Mouse (Mus musculus): ENCODE measurements around the gene Iqsec1. TPM values are rescaled to one million over a fixed set of nuclear protein-coding genes. Genes with fewer than 3 reads are reported as not detected.

Iqsec1 gene
- 2.6 and 3.0 TPM in 2 replicates for polyA plus RNA-seq (2015; fragmentation: Nextera tagmentation; extraction: Ambion mirVana)

GRCm38 (mm10) chr6:90988648-90989317 lies at the start of gene Iqsec1:
Gene Iqsec1 (minus strand): TSS chr6:90988685.
- peak within 1 kb of the TSS; percentile 82 for H3K27ac ChIP-seq (replicated peaks)
- H3K36me3 ChIP-seq (replicated peaks) = no peaks in the 10 kb centered on the region
- peaks cover 47% of the 10 kb centered on the region for H3K27me3 ChIP-seq
- H3K4me3 ChIP-seq (replicated peaks) = peak within 1 kb of the TSS; percentile 73
- H3K4me1 ChIP-seq (replicated peaks) = peaks cover 64% of the 10 kb centered on the region
- ATAC-seq (ENCODE audit: insufficient read depth) = peak; percentile 91
- peak within 1 kb of the TSS; percentile 62 for H3K9ac ChIP-seq
- whole genome bisulfite sequencing (ENCODE audit: insufficient replicate concordance) = under 1% methylated on average over 39 of the region's 39 CpGs
- peak within 1 kb of the TSS; percentile 100 for H3K4me2 ChIP-seq
- H3K9me3 ChIP-seq (replicated peaks) = no peaks in the 10 kb centered on the region

- no peak overlapping the region for H3K27ac ChIP-seq (replicated peaks)
- no peaks in the 10 kb centered on the region for H3K9me3 ChIP-seq (replicated peaks)
- no peaks in the 10 kb centered on the region for H3K27me3 ChIP-seq
- 91% methylated on average over 5 of the region's 5 CpGs for WGBS (ENCODE audit: insufficient replicate concordance)
- peaks cover 99% of the 10 kb centered on the region for H3K36me3 ChIP-seq (replicated peaks)
- no peak for ATAC-seq (ENCODE audit: insufficient read depth)
- H3K9ac ChIP-seq = no peak overlapping the region
- no peak overlapping the region for H3K4me3 ChIP-seq (replicated peaks)
- no peak overlapping the region for H3K4me2 ChIP-seq
- H3K4me1 ChIP-seq (replicated peaks) = no peaks in the 10 kb centered on the region
These were observed 39.8 kb upstream of the Iqsec1 start for GRCm38 (mm10) chr6:91028256-91028655.

GRCm38 (mm10) chr6:91020810-91021209 lies 32.3 kb upstream of the Iqsec1 start:
- no peak overlapping the region for H3K4me2 ChIP-seq
- no peak overlapping the region for H3K27ac ChIP-seq (replicated peaks)
- H3K9me3 ChIP-seq (replicated peaks) = no peaks in the 10 kb centered on the region
- WGBS (ENCODE audit: insufficient replicate concordance) = 88% methylated on average over 7 of the region's 7 CpGs
- ATAC-seq (ENCODE audit: insufficient read depth) = no peak
- no peak overlapping the region for H3K9ac ChIP-seq
- H3K36me3 ChIP-seq (replicated peaks) = peaks cover 93% of the 10 kb centered on the region
- no peaks in the 10 kb centered on the region for H3K27me3 ChIP-seq
- H3K4me3 ChIP-seq (replicated peaks) = no peak overlapping the region
- H3K4me1 ChIP-seq (replicated peaks) = no peaks in the 10 kb centered on the region

GRCm38 (mm10) chr6:91016600-91017230 lies 28.2 kb upstream of the Iqsec1 start:
- H3K4me1 ChIP-seq (replicated peaks) = no peaks in the 10 kb centered on the region
- H3K4me3 ChIP-seq (replicated peaks) = no peak overlapping the region
- no peaks in the 10 kb centered on the region for H3K27me3 ChIP-seq
- 80% methylated on average over 7 of the region's 7 CpGs for WGBS (ENCODE audit: insufficient replicate concordance)
- no peak overlapping the region for H3K27ac ChIP-seq (replicated peaks)
- no peak overlapping the region for H3K9ac ChIP-seq
- H3K9me3 ChIP-seq (replicated peaks) = no peaks in the 10 kb centered on the region
- no peak overlapping the region for H3K4me2 ChIP-seq
- ATAC-seq (ENCODE audit: insufficient read depth) = no peak
- peaks cover 91% of the 10 kb centered on the region for H3K36me3 ChIP-seq (replicated peaks)

DNA sequence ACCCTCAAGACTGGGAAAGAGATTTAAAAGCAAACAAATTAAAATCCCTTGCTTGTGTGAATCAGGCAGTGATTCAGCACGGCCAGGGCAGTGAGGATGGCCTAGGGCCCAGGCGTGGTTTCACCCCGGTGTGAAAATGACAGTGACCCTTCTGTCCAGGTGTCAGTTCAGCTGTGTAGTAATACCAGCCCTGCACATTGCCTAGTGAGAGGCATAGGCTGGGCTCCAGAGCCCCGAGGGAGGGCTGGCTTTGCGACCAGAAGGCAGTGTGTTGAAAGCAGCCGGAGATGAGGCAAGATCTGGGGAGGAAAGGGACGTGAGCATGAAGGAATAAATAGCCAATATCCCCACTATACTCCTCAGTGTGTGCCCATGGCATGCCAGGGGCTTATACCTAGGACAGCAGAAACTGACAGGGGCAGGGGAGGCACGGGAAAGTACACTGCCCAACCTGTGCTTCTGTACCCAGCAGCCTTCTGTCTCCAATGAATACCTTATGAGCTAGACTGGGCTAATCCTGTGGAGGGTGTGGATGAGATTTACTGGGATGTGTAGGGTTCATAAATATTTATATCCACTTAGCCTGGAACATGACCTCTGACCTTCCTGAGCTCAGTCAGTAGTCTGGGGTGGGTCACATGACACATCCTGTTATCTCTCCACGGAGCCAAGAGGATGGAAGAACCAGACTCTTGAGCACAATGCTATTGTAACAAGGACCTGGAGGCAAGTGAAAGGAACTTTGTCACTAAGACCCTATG lies 25.9 kb upstream of the Iqsec1 start:
- no peak for ATAC-seq (ENCODE audit: insufficient read depth)
- Histone ChIP-seq H3K9me3 (replicated peaks) (no peaks in the 10 kb centered on the region), H3K27me3 (no peaks in the 10 kb centered on the region), H3K36me3 (replicated peaks) (peaks cover 71% of the 10 kb centered on the region), H3K9ac (no peak overlapping the region), H3K27ac (replicated peaks) (no peak overlapping the region), H3K4me3 (replicated peaks) (no peak overlapping the region), H3K4me1 (replicated peaks) (peaks cover under 1% of the 10 kb centered on the region; the same call in 1 of the 2 replicates), H3K4me2 (no peak overlapping the region)
- WGBS (ENCODE audit: insufficient replicate concordance) = 79% methylated on average over 9 of the region's 9 CpGs

DNA sequence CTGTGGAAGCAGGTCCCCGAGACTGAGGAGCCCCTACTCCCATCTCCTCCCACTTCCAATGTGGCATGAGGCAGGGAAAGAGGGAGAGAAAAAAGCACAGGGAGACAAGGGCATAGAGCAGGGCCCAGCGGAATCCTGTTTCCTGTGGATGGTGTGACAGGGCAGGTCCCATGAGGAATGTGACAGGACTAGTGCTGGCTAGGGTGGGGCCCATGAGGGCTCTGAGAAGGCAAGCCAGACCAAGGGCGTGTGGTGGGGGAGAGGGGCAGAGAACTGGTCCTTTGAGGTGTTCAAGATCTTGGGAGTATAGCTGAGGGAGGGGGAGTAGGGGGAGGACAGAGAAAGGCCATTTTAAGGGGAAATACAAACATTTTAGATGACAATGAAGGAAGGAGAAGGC lies 24.0 kb upstream of the Iqsec1 start:
- 75% methylated on average over 3 of the region's 3 CpGs for WGBS (ENCODE audit: insufficient replicate concordance)
- no peak overlapping the region for H3K4me3 ChIP-seq (replicated peaks)
- H3K4me1 ChIP-seq (replicated peaks) = peaks cover 20% of the 10 kb centered on the region
- no peak overlapping the region for H3K4me2 ChIP-seq
- H3K36me3 ChIP-seq (replicated peaks) = peaks cover 53% of the 10 kb centered on the region
- H3K9me3 ChIP-seq (replicated peaks) = no peaks in the 10 kb centered on the region
- no peak for ATAC-seq (ENCODE audit: insufficient read depth)
- no peak overlapping the region for H3K27ac ChIP-seq (replicated peaks)
- H3K9ac ChIP-seq = no peak overlapping the region
- no peaks in the 10 kb centered on the region for H3K27me3 ChIP-seq

DNA sequence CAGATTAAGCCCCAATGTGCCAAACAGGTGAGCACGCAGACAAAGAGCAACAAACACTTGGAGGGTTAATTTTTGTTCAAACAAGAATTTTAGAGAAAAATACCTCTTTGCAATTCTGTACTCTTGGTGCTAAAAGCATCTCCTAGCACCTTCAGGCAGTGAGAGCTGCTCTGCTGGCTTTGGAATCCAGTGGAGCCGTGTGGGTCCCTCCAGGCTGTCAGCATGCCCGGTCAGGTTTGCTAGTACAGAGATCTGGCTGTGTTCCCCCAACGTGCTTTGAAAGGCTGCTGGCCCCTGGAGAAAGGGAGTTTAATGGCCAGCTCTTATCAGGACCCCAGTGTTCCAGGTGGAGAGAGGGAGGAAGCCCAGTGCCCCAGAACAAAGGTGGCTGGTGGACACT lies 23.1 kb upstream of the Iqsec1 start:
- ATAC-seq (ENCODE audit: insufficient read depth) = no peak
- no peak overlapping the region for H3K27ac ChIP-seq (replicated peaks)
- H3K4me1 ChIP-seq (replicated peaks) = peaks cover 29% of the 10 kb centered on the region
- H3K36me3 ChIP-seq (replicated peaks) = peaks cover 45% of the 10 kb centered on the region
- no peaks in the 10 kb centered on the region for H3K27me3 ChIP-seq
- no peaks in the 10 kb centered on the region for H3K9me3 ChIP-seq (replicated peaks)
- no peak overlapping the region for H3K4me3 ChIP-seq (replicated peaks)
- no peak overlapping the region for H3K9ac ChIP-seq
- 70% methylated on average over 4 of the region's 4 CpGs for WGBS (ENCODE audit: insufficient replicate concordance)
- no peak overlapping the region for H3K4me2 ChIP-seq

GRCm38 (mm10) chr6:91008284-91008830 lies 19.9 kb upstream of the Iqsec1 start:
- Histone ChIP-seq H3K4me1 (replicated peaks) (peaks cover 50% of the 10 kb centered on the region), H3K9me3 (replicated peaks) (no peaks in the 10 kb centered on the region), H3K36me3 (replicated peaks) (peaks cover 12% of the 10 kb centered on the region), H3K4me3 (replicated peaks) (no peak overlapping the region), H3K27ac (replicated peaks) (peak overlapping the region; percentile 83), H3K4me2 (peak overlapping the region; percentile 46), H3K27me3 (no peaks in the 10 kb centered on the region), H3K9ac (no peak overlapping the region)
- WGBS (ENCODE audit: insufficient replicate concordance) = 41% methylated on average over 3 of the region's 3 CpGs
- ATAC-seq (ENCODE audit: insufficient read depth) = peak; percentile 82

GRCm38 (mm10) chr6:91007207-91007606 lies 18.7 kb upstream of the Iqsec1 start:
- H3K4me1 ChIP-seq (replicated peaks) = peaks cover 60% of the 10 kb centered on the region
- H3K4me2 ChIP-seq = peak overlapping the region; percentile 46
- ATAC-seq (ENCODE audit: insufficient read depth) = peak; percentile 71
- 10% methylated on average over 2 of the region's 2 CpGs for WGBS (ENCODE audit: insufficient replicate concordance)
- no peak overlapping the region for H3K4me3 ChIP-seq (replicated peaks)
- H3K27ac ChIP-seq (replicated peaks) = peak overlapping the region; percentile 83
- H3K9ac ChIP-seq = peak overlapping the region; percentile 13; the same call in 1 of the 2 replicates
- no peaks in the 10 kb centered on the region for H3K9me3 ChIP-seq (replicated peaks)
- peaks cover under 1% of the 10 kb centered on the region; the same call in 1 of the 2 replicates for H3K36me3 ChIP-seq (replicated peaks)
- no peaks in the 10 kb centered on the region for H3K27me3 ChIP-seq

DNA sequence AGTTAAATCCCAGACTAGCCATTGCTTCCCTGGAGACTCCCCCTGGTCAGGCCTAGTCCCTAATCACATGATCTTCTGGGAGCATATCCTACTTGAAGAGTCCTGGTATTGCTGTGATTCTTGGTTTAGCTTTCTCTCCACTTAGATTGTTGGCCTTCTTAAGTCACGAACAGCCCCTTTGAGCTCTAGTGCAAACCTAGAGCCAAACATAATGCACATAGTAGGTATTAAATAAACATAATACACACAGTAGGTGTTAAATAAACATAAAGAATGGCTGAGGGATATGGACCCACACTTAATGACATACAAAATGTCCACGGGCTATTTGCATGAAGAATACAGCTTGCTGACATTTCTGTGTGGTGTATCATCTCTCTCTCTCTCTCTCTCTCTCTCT lies 15.7 kb upstream of the Iqsec1 start:
- H3K9me3 ChIP-seq (replicated peaks) = no peaks in the 10 kb centered on the region
- peaks cover 84% of the 10 kb centered on the region for H3K4me1 ChIP-seq (replicated peaks)
- H3K4me3 ChIP-seq (replicated peaks) = no peak overlapping the region
- no peak for ATAC-seq (ENCODE audit: insufficient read depth)
- no peaks in the 10 kb centered on the region for H3K27me3 ChIP-seq
- H3K27ac ChIP-seq (replicated peaks) = peak overlapping the region; percentile 75; the same call in 1 of the 2 replicates
- H3K4me2 ChIP-seq = peak overlapping the region; percentile 44
- WGBS (ENCODE audit: insufficient replicate concordance) = 76% methylated on average over 2 of the region's 2 CpGs
- H3K9ac ChIP-seq = no peak overlapping the region
- H3K36me3 ChIP-seq (replicated peaks) = no peaks in the 10 kb centered on the region

Data from liver, embryonic 15.5 days (tissue).